Mouse (Mus musculus): ENCODE results near the gene Tent4a. TPM values are rescaled to one million over a fixed set of nuclear protein-coding genes. Genes with fewer than 3 reads are reported as not detected.

Tent4a gene
- polyA plus RNA-seq, 1 experiment from 2014 or later: 8.7 TPM

- H3K9ac ChIP-seq (ENCODE audit: low read length): no peak overlapping the region
- no peaks in the 10 kb centered on the region for H3K36me3 ChIP-seq (ENCODE audit: control insufficient read depth, insufficient read depth, low read length)
- H3K4me2 ChIP-seq (ENCODE audit: low read depth, low read length, severe bottlenecking): no peak overlapping the region
- no peak for DNase-seq (ENCODE audit: low spot score)
- no peaks in the 10 kb centered on the region for H3K27me3 ChIP-seq (ENCODE audit: control insufficient read depth, insufficient read depth, low read length)
- WGBS: 81% methylated on average over 3 of the region's 3 CpGs
- no peak overlapping the region for H3K4me3 ChIP-seq (ENCODE audit: low read depth, low read length)
- H3K4me1 ChIP-seq (replicated peaks; ENCODE audit: control insufficient read depth, insufficient read depth, low read length): 0 out of 2 replicates have a peak, but pooled peaks cover 3% of the 10 kb centered on the region
- ATAC-seq (replicated peaks; ENCODE audit: low FRiP score): no peak
- H3K27ac ChIP-seq (ENCODE audit: low read depth, low read length): no peak overlapping the region
- H3K9me3 ChIP-seq (ENCODE audit: control insufficient read depth, low read length): no peaks in the 10 kb centered on the region
Observed at GRCm38 (mm10) chr13:69563905-69564304, 29.5 kb upstream of the Tent4a start.

DNA sequence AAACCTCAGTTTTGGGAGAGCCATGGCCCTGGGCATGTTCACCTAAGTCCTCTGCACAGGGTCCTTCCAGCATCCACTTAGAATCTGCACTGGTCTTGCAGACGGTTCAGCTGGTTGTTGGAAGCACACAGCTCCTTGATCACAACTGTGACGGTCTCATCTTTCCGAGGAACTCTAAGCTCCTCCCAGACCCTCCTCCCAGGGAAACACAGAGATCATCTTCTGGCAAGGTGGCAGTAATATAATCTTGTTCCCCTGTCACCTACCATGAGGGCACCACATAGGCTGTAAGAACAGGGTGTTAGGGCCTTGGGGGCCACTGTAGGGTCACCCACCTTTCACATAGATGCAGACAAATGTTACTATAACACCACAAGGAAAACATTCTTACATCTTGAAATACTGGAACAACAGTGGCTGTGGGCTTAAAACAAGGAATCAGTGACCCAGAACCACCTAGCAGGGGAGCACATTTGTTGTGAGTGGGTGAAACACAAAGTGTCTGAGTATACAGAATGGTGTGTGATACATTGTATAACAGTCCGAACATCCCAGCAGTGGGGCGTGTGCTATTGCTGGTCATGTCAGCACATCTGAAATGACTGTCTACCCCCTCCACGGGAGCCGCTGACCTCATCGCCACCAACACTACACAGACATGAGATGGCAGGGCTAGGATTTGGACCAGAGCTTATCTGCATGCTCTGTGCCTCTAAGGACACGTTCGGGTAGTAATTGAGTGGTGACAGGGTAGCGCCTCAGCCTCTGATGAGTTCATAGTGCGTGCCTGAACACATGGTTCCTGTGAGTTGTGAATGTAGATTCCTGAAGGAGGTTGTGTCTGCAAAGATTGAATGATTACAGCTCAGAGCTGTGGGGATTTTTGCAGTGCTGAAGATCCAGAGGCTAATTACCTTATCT, 28.5 kb upstream of the Tent4a start:
- no peak overlapping the region for H3K9ac ChIP-seq (ENCODE audit: low read length)
- no peaks in the 10 kb centered on the region for H3K36me3 ChIP-seq (ENCODE audit: control insufficient read depth, insufficient read depth, low read length)
- WGBS: 84% methylated on average over 12 of the region's 12 CpGs
- no peak for DNase-seq (ENCODE audit: low spot score)
- no peak overlapping the region for H3K4me2 ChIP-seq (ENCODE audit: low read depth, low read length, severe bottlenecking)
- no peak overlapping the region for H3K27ac ChIP-seq (ENCODE audit: low read depth, low read length)
- H3K4me3 ChIP-seq (ENCODE audit: low read depth, low read length): no peak overlapping the region
- H3K9me3 ChIP-seq (ENCODE audit: control insufficient read depth, low read length): no peaks in the 10 kb centered on the region
- H3K4me1 ChIP-seq (replicated peaks; ENCODE audit: control insufficient read depth, insufficient read depth, low read length): 0 out of 2 replicates have a peak, but pooled peaks cover 3% of the 10 kb centered on the region
- ATAC-seq (replicated peaks; ENCODE audit: low FRiP score): no peak
- H3K27me3 ChIP-seq (ENCODE audit: control insufficient read depth, insufficient read depth, low read length): no peaks in the 10 kb centered on the region

DNA sequence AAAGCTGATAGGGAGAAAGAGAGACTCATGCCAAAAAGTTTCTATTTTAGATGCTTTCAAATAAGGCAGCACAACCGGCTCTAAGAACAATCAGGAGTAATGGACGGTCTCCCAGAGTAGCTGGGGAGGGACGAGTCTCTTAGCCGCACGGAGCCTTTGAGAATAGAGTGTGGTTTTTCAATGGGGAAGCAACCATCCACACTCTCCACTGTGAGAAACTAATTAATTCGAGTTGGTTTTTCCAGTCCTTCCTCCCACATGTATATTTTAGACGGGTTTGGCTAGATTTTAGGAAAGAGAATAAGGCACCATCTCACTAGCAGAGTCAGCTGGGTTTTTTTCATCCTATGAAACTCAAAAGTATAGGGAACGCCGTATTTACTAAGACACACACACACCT, 27.6 kb upstream of the Tent4a start:
- H3K4me2 ChIP-seq (ENCODE audit: low read depth, low read length, severe bottlenecking): no peak overlapping the region
- H3K4me1 ChIP-seq (replicated peaks; ENCODE audit: control insufficient read depth, insufficient read depth, low read length): 0 out of 2 replicates have a peak, but pooled peaks cover 3% of the 10 kb centered on the region
- 87% methylated on average over 9 of the region's 9 CpGs for WGBS
- H3K9ac ChIP-seq (ENCODE audit: low read length): no peak overlapping the region
- no peak overlapping the region for H3K4me3 ChIP-seq (ENCODE audit: low read depth, low read length)
- ATAC-seq (replicated peaks; ENCODE audit: low FRiP score) (no peak), DNase-seq (ENCODE audit: low spot score) (no peak)
- no peaks in the 10 kb centered on the region for H3K27me3 ChIP-seq (ENCODE audit: control insufficient read depth, insufficient read depth, low read length)
- no peak overlapping the region for H3K27ac ChIP-seq (ENCODE audit: low read depth, low read length)
- no peaks in the 10 kb centered on the region for H3K36me3 ChIP-seq (ENCODE audit: control insufficient read depth, insufficient read depth, low read length)
- H3K9me3 ChIP-seq (ENCODE audit: control insufficient read depth, low read length): no peaks in the 10 kb centered on the region

DNA sequence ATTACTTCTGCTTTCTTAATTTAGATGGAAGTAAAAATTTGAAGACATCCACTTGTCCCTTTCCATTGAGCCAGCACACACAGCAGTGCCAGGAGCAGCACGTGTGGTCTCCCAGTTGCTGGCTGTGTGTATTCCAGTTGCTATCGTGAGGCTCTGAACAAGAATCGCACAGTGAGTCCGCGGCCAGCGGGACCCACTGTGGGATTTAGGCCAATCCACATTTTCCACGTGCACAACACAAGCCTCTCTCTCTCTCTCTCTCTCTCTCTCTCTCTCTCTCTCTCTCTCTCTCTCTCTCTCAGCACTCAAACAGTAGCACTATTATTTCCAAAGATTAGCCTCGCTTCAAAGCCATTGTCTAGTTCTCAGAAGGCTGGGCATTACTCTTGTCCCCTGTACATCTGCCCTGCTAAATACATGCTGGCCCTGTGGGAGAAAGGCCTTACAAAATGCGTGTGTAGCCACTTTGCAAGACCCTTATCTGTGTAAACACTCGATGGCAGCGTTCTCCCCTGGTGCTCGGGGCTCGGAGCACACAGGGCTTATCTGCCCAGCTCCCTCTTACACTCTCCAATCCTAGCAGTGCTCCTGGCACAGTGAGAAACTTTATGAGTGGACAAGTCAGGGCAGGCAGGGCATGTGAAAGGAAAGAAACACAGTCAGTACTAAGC, 25.0 kb upstream of the Tent4a start:
- ATAC-seq (replicated peaks; ENCODE audit: low FRiP score) (no peak), DNase-seq (ENCODE audit: low spot score) (no peak)
- WGBS: 51% methylated on average over 13 of the region's 13 CpGs
- Histone ChIP-seq H3K4me3 (ENCODE audit: low read depth, low read length) (no peak overlapping the region), H3K36me3 (ENCODE audit: control insufficient read depth, insufficient read depth, low read length) (no peaks in the 10 kb centered on the region), H3K4me1 (replicated peaks; ENCODE audit: control insufficient read depth, insufficient read depth, low read length) (0 out of 2 replicates have a peak, but pooled peaks cover 3% of the 10 kb centered on the region), H3K4me2 (ENCODE audit: low read depth, low read length, severe bottlenecking) (no peak overlapping the region), H3K9me3 (ENCODE audit: control insufficient read depth, low read length) (no peaks in the 10 kb centered on the region), H3K27ac (ENCODE audit: low read depth, low read length) (no peak overlapping the region), H3K9ac (ENCODE audit: low read length) (no peak overlapping the region), H3K27me3 (ENCODE audit: control insufficient read depth, insufficient read depth, low read length) (no peaks in the 10 kb centered on the region)

GRCm38 (mm10) chr13:69558098-69558660, 23.8 kb upstream of the Tent4a start:
- no peaks in the 10 kb centered on the region for H3K9me3 ChIP-seq (ENCODE audit: control insufficient read depth, low read length)
- H3K36me3 ChIP-seq (ENCODE audit: control insufficient read depth, insufficient read depth, low read length): no peaks in the 10 kb centered on the region
- no peak overlapping the region for H3K4me3 ChIP-seq (ENCODE audit: low read depth, low read length)
- no peaks in the 10 kb centered on the region for H3K27me3 ChIP-seq (ENCODE audit: control insufficient read depth, insufficient read depth, low read length)
- no peak overlapping the region for H3K9ac ChIP-seq (ENCODE audit: low read length)
- DNase-seq (ENCODE audit: low spot score): no peak
- no peak overlapping the region for H3K27ac ChIP-seq (ENCODE audit: low read depth, low read length)
- H3K4me1 ChIP-seq (replicated peaks; ENCODE audit: control insufficient read depth, insufficient read depth, low read length): 0 out of 2 replicates have a peak, but pooled peaks cover 3% of the 10 kb centered on the region
- ATAC-seq (replicated peaks; ENCODE audit: low FRiP score): no peak
- H3K4me2 ChIP-seq (ENCODE audit: low read depth, low read length, severe bottlenecking): no peak overlapping the region
- 79% methylated on average over 6 of the region's 6 CpGs for WGBS

DNA sequence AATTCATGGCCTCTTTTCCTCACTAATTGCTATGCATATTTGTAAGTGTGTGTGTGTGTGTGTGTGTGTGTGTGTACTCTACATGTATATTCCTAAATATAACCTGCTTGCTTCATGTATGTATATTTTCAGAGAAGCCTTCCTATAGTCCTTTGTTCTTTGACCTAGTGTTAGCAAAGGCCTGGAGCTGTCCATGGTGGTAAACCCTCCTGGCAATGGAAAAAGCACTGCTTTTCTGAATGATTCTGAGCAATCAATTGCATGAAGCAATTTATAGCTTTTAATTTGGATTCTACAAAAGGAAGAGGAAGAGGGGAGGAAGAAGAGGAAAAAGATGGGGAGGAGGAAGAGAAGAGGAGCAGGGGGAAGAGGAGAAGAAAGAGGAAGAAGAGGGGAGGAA, 22.3 kb upstream of the Tent4a start:
- DNase-seq (ENCODE audit: low spot score) (no peak), ATAC-seq (replicated peaks; ENCODE audit: low FRiP score) (no peak)
- H3K9me3 ChIP-seq (ENCODE audit: control insufficient read depth, low read length): no peaks in the 10 kb centered on the region
- no peaks in the 10 kb centered on the region for H3K36me3 ChIP-seq (ENCODE audit: control insufficient read depth, insufficient read depth, low read length)
- 0 out of 2 replicates have a peak, but pooled peaks cover 3% of the 10 kb centered on the region for H3K4me1 ChIP-seq (replicated peaks; ENCODE audit: control insufficient read depth, insufficient read depth, low read length)
- no peak overlapping the region for H3K9ac ChIP-seq (ENCODE audit: low read length)
- H3K27ac ChIP-seq (ENCODE audit: low read depth, low read length): no peak overlapping the region
- no peak overlapping the region for H3K4me2 ChIP-seq (ENCODE audit: low read depth, low read length, severe bottlenecking)
- no peaks in the 10 kb centered on the region for H3K27me3 ChIP-seq (ENCODE audit: control insufficient read depth, insufficient read depth, low read length)
- H3K4me3 ChIP-seq (ENCODE audit: low read depth, low read length): no peak overlapping the region

- H3K9ac ChIP-seq (ENCODE audit: low read length): no peak overlapping the region
- no peak for DNase-seq (ENCODE audit: low spot score)
- no peaks in the 10 kb centered on the region for H3K9me3 ChIP-seq (ENCODE audit: control insufficient read depth, low read length)
- no peaks in the 10 kb centered on the region for H3K27me3 ChIP-seq (ENCODE audit: control insufficient read depth, insufficient read depth, low read length)
- H3K4me2 ChIP-seq (ENCODE audit: low read depth, low read length, severe bottlenecking): no peak overlapping the region
- no peak for ATAC-seq (replicated peaks; ENCODE audit: low FRiP score)
- no peaks in the 10 kb centered on the region for H3K36me3 ChIP-seq (ENCODE audit: control insufficient read depth, insufficient read depth, low read length)
- no peak overlapping the region for H3K27ac ChIP-seq (ENCODE audit: low read depth, low read length)
- 0 out of 2 replicates have a peak, but pooled peaks cover 3% of the 10 kb centered on the region for H3K4me1 ChIP-seq (replicated peaks; ENCODE audit: control insufficient read depth, insufficient read depth, low read length)
- whole genome bisulfite sequencing: 78% methylated on average over 6 of the region's 6 CpGs
- H3K4me3 ChIP-seq (ENCODE audit: low read depth, low read length): no peak overlapping the region
Observed at GRCm38 (mm10) chr13:69555957-69556482, 21.6 kb upstream of the Tent4a start.

DNA sequence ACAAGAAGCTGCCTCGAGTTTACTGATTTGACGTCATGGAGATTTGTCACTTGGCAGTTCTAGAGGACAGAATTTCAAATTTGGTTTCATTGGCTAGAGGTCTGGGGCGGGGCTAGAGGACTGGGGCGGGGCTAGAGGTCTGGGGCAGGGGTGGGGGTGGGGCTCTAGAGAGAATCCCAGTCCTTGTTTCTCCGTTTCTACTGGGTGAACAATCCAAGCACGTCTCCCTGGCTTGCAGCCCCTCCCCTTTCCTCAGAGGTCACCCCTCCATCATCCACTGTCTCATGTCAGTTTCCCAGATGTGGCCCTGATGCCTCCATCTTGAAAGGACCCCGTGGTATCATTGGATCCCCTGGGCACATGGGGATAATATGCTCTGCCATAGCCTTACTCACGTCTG, 20.6 kb upstream of the Tent4a start:
- no peak overlapping the region for H3K4me2 ChIP-seq (ENCODE audit: low read depth, low read length, severe bottlenecking)
- H3K27me3 ChIP-seq (ENCODE audit: control insufficient read depth, insufficient read depth, low read length): no peaks in the 10 kb centered on the region
- DNase-seq (ENCODE audit: low spot score): no peak
- no peak overlapping the region for H3K4me3 ChIP-seq (ENCODE audit: low read depth, low read length)
- H3K9me3 ChIP-seq (ENCODE audit: control insufficient read depth, low read length): no peaks in the 10 kb centered on the region
- H3K4me1 ChIP-seq (replicated peaks; ENCODE audit: control insufficient read depth, insufficient read depth, low read length): 0 out of 2 replicates have a peak, but pooled peaks cover 3% of the 10 kb centered on the region
- H3K36me3 ChIP-seq (ENCODE audit: control insufficient read depth, insufficient read depth, low read length): no peaks in the 10 kb centered on the region
- H3K27ac ChIP-seq (ENCODE audit: low read depth, low read length): no peak overlapping the region
- WGBS: 40% methylated on average over 8 of the region's 8 CpGs
- no peak for ATAC-seq (replicated peaks; ENCODE audit: low FRiP score)
- no peak overlapping the region for H3K9ac ChIP-seq (ENCODE audit: low read length)
